Mouse (Mus musculus) adipocyte (in vitro differentiated cells): ENCODE data around the gene Tnni3k.

ENCODE experiments used
- DNase-seq: peaks from one replicate; pipeline ENCODE4 v3.0.0-alpha.2; 2016; ENCODE audit warnings: low spot score

Tnni3k gene

DNA sequence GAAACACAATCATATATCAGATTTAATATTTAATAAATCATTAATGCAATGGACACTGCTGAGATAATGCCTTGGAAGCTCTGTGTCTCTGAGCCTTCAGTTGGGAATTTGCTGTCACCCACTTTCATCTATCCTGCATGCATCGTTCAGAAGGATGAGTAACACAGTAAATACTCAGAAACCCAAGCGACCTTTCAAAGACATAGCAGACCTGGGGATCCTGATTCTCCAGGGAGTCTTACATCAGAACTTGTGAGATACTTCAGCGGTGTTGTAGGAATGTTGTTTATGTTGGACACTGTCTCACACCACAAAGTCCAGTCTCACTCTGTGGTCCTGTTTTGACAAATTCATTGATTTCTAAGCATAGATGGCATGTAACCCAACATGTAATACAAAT, 294.1 kb downstream of the Tnni3k start:
- DNase-seq: no peak

DNA sequence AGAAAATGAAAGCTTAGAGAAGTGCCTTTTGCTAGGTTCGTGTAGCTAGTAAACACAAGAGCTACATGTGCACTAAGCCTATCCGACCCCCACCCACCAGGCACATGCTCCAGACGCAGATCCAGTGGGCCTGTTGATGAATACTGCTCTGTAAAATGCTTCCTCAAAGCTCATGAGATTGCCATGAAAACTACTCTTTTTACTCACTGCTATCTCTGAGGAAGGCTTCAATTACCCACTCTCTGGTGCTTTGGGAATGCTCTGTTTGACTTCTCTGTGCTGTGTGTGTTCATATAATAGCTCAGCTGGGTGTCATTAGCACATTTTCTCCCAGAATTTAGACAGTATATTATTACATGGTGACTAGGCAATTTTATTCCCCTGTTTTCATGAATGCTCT, 297.1 kb downstream of the Tnni3k start:
- DNase-seq: no peak

DNA sequence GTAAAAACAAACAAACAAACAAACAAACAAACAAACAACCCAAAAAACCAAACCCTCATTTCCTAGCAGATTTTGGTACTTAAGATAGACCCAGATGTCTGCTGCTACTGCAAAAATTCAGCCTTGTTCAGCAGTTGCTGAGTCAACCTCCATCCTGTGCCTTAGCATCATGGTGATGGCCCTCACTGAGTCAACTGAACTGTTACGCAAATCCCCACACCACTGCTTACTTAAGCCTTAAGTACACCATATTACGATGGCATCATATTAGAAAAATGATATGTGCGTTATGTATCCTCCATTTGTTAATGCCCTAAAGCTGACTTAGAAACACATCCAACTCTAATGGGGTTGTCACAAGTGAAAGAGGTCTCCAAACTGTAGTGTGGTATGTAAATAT, 300.0 kb downstream of the Tnni3k start:
- no peak for DNase-seq

DNA sequence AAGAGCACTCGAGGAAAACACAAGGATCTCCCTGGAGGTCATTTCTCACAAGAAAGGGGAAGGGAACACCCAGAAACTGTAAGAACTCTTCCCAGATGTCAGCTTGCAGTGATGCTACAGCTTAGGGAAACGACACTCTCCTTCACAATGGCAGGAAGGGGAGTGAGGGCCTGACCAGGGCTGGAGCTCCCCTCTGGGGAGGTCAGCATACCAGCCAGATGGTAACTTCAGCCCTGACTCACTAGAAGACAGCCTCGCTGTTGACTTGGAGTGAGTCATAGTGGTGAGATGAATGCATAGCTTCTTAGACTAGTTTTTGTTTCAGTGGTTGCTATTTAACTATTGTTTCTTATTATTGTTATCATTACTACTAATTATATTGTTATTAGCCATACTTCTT, 300.7 kb downstream of the Tnni3k start:
- no peak for DNase-seq

DNA sequence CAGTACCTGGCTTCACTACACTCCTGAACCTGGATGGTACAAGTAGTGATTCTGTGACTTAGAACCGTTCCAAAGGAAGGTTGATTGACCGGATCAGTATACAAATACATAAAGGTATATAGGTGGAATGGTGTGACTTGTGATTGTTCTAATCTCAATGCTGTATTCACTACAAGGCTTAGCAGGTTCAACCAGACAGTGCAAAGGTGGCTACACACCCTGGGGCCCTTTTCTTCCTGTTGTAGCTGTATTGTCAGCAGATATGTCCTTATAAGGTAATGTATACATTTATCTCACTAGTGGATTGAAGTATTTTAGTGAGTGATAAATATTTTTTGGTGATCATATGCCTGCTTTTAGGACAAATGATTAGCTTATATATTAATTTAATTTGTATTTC, 310.9 kb downstream of the Tnni3k start:
- no peak for DNase-seq

DNA sequence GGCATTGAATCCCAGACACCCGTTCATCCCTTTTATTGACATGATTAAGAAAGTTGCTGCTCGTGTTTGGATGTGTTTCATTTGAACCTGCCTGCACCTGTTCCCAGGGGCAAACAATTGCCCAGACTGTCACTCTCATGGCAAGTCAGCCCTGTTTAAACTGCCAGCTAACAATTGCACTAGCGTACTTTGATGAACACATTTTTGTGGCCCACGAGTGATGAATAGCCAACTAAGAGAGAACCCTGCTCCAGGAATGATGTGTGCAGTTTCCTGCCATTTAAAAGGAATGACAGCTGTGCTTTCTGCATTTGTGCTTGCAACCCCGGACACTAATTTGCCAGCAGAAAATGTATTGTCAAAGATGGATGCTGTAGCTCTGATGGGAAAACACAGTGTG, 312.3 kb downstream of the Tnni3k start:
- no peak for DNase-seq

DNA sequence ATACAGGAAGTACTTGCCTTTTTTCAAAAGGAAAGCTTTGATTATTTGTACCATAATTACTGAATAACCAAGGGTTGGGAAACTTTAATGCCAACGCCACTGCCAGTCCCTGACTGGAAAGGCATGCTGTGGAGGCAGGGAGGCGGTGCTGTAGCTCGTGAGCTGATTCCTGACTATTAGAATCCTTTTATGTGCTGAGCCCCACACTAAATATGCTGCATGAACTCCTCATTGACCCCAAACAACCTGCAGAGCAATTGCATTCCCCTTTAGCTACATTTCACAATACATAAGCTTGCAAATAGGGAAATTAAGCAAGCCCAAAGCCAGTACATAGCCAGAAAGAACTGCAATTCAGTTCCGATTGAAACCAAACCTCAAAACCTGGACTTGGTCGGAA, 313.7 kb downstream of the Tnni3k start:
- peak; percentile 16 for DNase-seq
